Mouse (Mus musculus): ENCODE data around the gene Gpatch8. TPM values are rescaled to one million over a fixed set of nuclear protein-coding genes. Genes with fewer than 3 reads are reported as not detected.

The Gpatch8 gene
- polyA plus RNA-seq, 1 experiment from 2014 or later, result 71.6 TPM

- WGBS, result 84% methylated on average over 7 of the region's 7 CpGs
- Histone ChIP-seq H3K4me2 (no peak overlapping the region), H3K4me1 (0 out of 2 replicates have a peak, but pooled peaks cover 3% of the 10 kb centered on the region), H3K4me3 (replicated peaks) (no peak overlapping the region), H3K27me3 (replicated peaks) (no peaks in the 10 kb centered on the region), H3K9ac (replicated peaks) (no peak overlapping the region), H3K9me3 (replicated peaks) (no peaks in the 10 kb centered on the region), H3K36me3 (peaks cover 36% of the 10 kb centered on the region), H3K27ac (replicated peaks) (no peak overlapping the region)
- ATAC-seq (ENCODE audit: low FRiP score), result no peak
Observed at GRCm38 (mm10) chr11:102494063-102494650, 62.0 kb downstream of the Gpatch8 start.

GRCm38 (mm10) chr11:102493241-102493640 is 63.0 kb downstream of the Gpatch8 start:
- H3K4me1 ChIP-seq, result 0 out of 2 replicates have a peak, but pooled peaks cover 3% of the 10 kb centered on the region
- no peak overlapping the region for H3K4me3 ChIP-seq (replicated peaks)
- H3K4me2 ChIP-seq, result no peak overlapping the region
- H3K27me3 ChIP-seq (replicated peaks), result no peaks in the 10 kb centered on the region
- 89% methylated on average over 2 of the region's 2 CpGs for WGBS
- no peak overlapping the region for H3K9ac ChIP-seq (replicated peaks)
- H3K36me3 ChIP-seq, result peaks cover 27% of the 10 kb centered on the region
- no peak for ATAC-seq (ENCODE audit: low FRiP score)
- no peaks in the 10 kb centered on the region for H3K9me3 ChIP-seq (replicated peaks)
- H3K27ac ChIP-seq (replicated peaks), result no peak overlapping the region

- no peaks in the 10 kb centered on the region for H3K9me3 ChIP-seq (replicated peaks)
- no peaks in the 10 kb centered on the region for H3K4me1 ChIP-seq
- no peak overlapping the region for H3K4me3 ChIP-seq (replicated peaks)
- H3K9ac ChIP-seq (replicated peaks), result no peak overlapping the region
- no peak for ATAC-seq (ENCODE audit: low FRiP score)
- no peak overlapping the region for H3K4me2 ChIP-seq
- H3K27me3 ChIP-seq (replicated peaks), result no peaks in the 10 kb centered on the region
- no peak overlapping the region for H3K27ac ChIP-seq (replicated peaks)
- 93% methylated on average over 2 of the region's 2 CpGs for WGBS
- H3K36me3 ChIP-seq, result peaks cover 30% of the 10 kb centered on the region
Observed at GRCm38 (mm10) chr11:102487901-102488300, 68.3 kb downstream of the Gpatch8 start.

- H3K27ac ChIP-seq (replicated peaks), result no peak overlapping the region
- no peak overlapping the region for H3K9ac ChIP-seq (replicated peaks)
- no peak overlapping the region for H3K4me3 ChIP-seq (replicated peaks)
- no peaks in the 10 kb centered on the region for H3K27me3 ChIP-seq (replicated peaks)
- no peaks in the 10 kb centered on the region for H3K4me1 ChIP-seq
- no peaks in the 10 kb centered on the region for H3K9me3 ChIP-seq (replicated peaks)
- H3K4me2 ChIP-seq, result no peak overlapping the region
- peaks cover 29% of the 10 kb centered on the region for H3K36me3 ChIP-seq
- WGBS, result 71% methylated on average over 11 of the region's 11 CpGs
- ATAC-seq (ENCODE audit: low FRiP score), result no peak
Observed at GRCm38 (mm10) chr11:102486733-102487386, 69.3 kb downstream of the Gpatch8 start.

- H3K9ac ChIP-seq (replicated peaks), result no peak overlapping the region
- no peak overlapping the region for H3K27ac ChIP-seq (replicated peaks)
- WGBS, result 95% methylated on average over 10 of the region's 10 CpGs
- ATAC-seq (ENCODE audit: low FRiP score), result no peak
- H3K36me3 ChIP-seq, result peaks cover 75% of the 10 kb centered on the region
- no peaks in the 10 kb centered on the region for H3K4me1 ChIP-seq
- H3K4me2 ChIP-seq, result no peak overlapping the region
- no peaks in the 10 kb centered on the region for H3K9me3 ChIP-seq (replicated peaks)
- no peaks in the 10 kb centered on the region for H3K27me3 ChIP-seq (replicated peaks)
- H3K4me3 ChIP-seq (replicated peaks), result no peak overlapping the region
Observed at GRCm38 (mm10) chr11:102481779-102482178, 74.4 kb downstream of the Gpatch8 start.

- Histone ChIP-seq H3K36me3 (peaks cover 69% of the 10 kb centered on the region), H3K9ac (replicated peaks) (no peak overlapping the region), H3K4me3 (replicated peaks) (no peak overlapping the region), H3K4me1 (no peaks in the 10 kb centered on the region), H3K27ac (replicated peaks) (no peak overlapping the region), H3K4me2 (no peak overlapping the region), H3K27me3 (replicated peaks) (no peaks in the 10 kb centered on the region), H3K9me3 (replicated peaks) (no peaks in the 10 kb centered on the region)
- WGBS, result 86% methylated on average over 4 of the region's 4 CpGs
- no peak for ATAC-seq (ENCODE audit: low FRiP score)
Observed at GRCm38 (mm10) chr11:102480897-102481296, 75.3 kb downstream of the Gpatch8 start.

- H3K27me3 ChIP-seq (replicated peaks), result no peaks in the 10 kb centered on the region
- H3K4me2 ChIP-seq, result no peak overlapping the region
- no peaks in the 10 kb centered on the region for H3K9me3 ChIP-seq (replicated peaks)
- no peak overlapping the region for H3K4me3 ChIP-seq (replicated peaks)
- H3K36me3 ChIP-seq, result peaks cover 63% of the 10 kb centered on the region
- 95% methylated on average over 15 of the region's 15 CpGs for WGBS
- H3K9ac ChIP-seq (replicated peaks), result no peak overlapping the region
- no peaks in the 10 kb centered on the region for H3K4me1 ChIP-seq
- no peak overlapping the region for H3K27ac ChIP-seq (replicated peaks)
- no peak for ATAC-seq (ENCODE audit: low FRiP score)
Observed at GRCm38 (mm10) chr11:102480111-102480510, 76.1 kb downstream of the Gpatch8 start.

GRCm38 (mm10) chr11:102479581-102479980 is 76.6 kb downstream of the Gpatch8 start:
- Histone ChIP-seq H3K36me3 (peaks cover 60% of the 10 kb centered on the region), H3K4me3 (replicated peaks) (no peak overlapping the region), H3K27ac (replicated peaks) (no peak overlapping the region), H3K9ac (replicated peaks) (no peak overlapping the region), H3K4me1 (no peaks in the 10 kb centered on the region), H3K4me2 (no peak overlapping the region), H3K9me3 (replicated peaks) (no peaks in the 10 kb centered on the region), H3K27me3 (replicated peaks) (no peaks in the 10 kb centered on the region)
- ATAC-seq (ENCODE audit: low FRiP score), result no peak
- 95% methylated on average over 23 of the region's 23 CpGs for WGBS

GRCm38 (mm10) chr11:102478671-102479070 is 77.5 kb downstream of the Gpatch8 start:
- H3K4me1 ChIP-seq, result no peaks in the 10 kb centered on the region

GRCm38 (mm10) chr11:102475027-102475426 is 81.2 kb downstream of the Gpatch8 start:
- H3K27me3 ChIP-seq (replicated peaks), result no peaks in the 10 kb centered on the region
- H3K4me3 ChIP-seq (replicated peaks), result no peak overlapping the region
- H3K9ac ChIP-seq (replicated peaks), result no peak overlapping the region
- WGBS, result 98% methylated on average over 3 of the region's 3 CpGs
- peaks cover 32% of the 10 kb centered on the region for H3K36me3 ChIP-seq
- H3K27ac ChIP-seq (replicated peaks), result no peak overlapping the region
- no peaks in the 10 kb centered on the region for H3K9me3 ChIP-seq (replicated peaks)
- no peak overlapping the region for H3K4me2 ChIP-seq
- no peaks in the 10 kb centered on the region for H3K4me1 ChIP-seq
- no peak for ATAC-seq (ENCODE audit: low FRiP score)

More at GRCm38 (mm10) chr11:102478671-102479070, 77.5 kb downstream of the Gpatch8 start:
- Histone ChIP-seq H3K9me3 (replicated peaks) (no peaks in the 10 kb centered on the region), H3K27ac (replicated peaks) (no peak overlapping the region), H3K4me2 (no peak overlapping the region), H3K36me3 (peaks cover 57% of the 10 kb centered on the region), H3K9ac (replicated peaks) (no peak overlapping the region), H3K4me3 (replicated peaks) (no peak overlapping the region), H3K27me3 (replicated peaks) (no peaks in the 10 kb centered on the region)
- ATAC-seq (ENCODE audit: low FRiP score), result no peak
- 77% methylated on average over 3 of the region's 3 CpGs for WGBS

- peaks cover 20% of the 10 kb centered on the region for H3K4me1 ChIP-seq
- no peak for ATAC-seq (ENCODE audit: low FRiP score)
Observed at GRCm38 (mm10) chr11:102469648-102470357, 86.4 kb downstream of the Gpatch8 start, which contains the start of gene Itga2b. TSS of gene Itga2b (minus strand) at chr11:102470122.

More at GRCm38 (mm10) chr11:102469648-102470357, 86.4 kb downstream of the Gpatch8 start, which contains the start of gene Itga2b:
- WGBS, result 68% methylated on average over 11 of the region's 11 CpGs
- no peak within 1 kb of the TSS for H3K27ac ChIP-seq (replicated peaks)
- H3K4me3 ChIP-seq (replicated peaks), result no peak within 1 kb of the TSS
- no peak within 1 kb of the TSS for H3K4me2 ChIP-seq
- no peak within 1 kb of the TSS for H3K9ac ChIP-seq (replicated peaks)
- 0 out of 2 replicates have a peak, but pooled peaks cover 2% of the 10 kb centered on the region for H3K27me3 ChIP-seq (replicated peaks)
- no peaks in the 10 kb centered on the region for H3K36me3 ChIP-seq
- no peaks in the 10 kb centered on the region for H3K9me3 ChIP-seq (replicated peaks)
